Mouse (Mus musculus) cerebellum, adult (tissue): ENCODE data around the gene Adra1d.

Source experiments
- ATAC-seq: cut with Nextera tagmentation; 2 replicates; pipeline ENCODE4 v1.9.2; 2017; ENCODE audit warnings: mild to moderate bottlenecking, moderate library complexity, mixed read lengths; ENCODE audit not compliant: insufficient number of reproducible peaks, low FRiP score, low TSS enrichment

The Adra1d gene

GRCm38 (mm10) chr2:131498219-131498618 lies 63.9 kb downstream of the Adra1d start:
- ATAC-seq = no peak

- ATAC-seq = no peak
Observed at GRCm38 (mm10) chr2:131497224-131497856, 64.7 kb downstream of the Adra1d start.

DNA sequence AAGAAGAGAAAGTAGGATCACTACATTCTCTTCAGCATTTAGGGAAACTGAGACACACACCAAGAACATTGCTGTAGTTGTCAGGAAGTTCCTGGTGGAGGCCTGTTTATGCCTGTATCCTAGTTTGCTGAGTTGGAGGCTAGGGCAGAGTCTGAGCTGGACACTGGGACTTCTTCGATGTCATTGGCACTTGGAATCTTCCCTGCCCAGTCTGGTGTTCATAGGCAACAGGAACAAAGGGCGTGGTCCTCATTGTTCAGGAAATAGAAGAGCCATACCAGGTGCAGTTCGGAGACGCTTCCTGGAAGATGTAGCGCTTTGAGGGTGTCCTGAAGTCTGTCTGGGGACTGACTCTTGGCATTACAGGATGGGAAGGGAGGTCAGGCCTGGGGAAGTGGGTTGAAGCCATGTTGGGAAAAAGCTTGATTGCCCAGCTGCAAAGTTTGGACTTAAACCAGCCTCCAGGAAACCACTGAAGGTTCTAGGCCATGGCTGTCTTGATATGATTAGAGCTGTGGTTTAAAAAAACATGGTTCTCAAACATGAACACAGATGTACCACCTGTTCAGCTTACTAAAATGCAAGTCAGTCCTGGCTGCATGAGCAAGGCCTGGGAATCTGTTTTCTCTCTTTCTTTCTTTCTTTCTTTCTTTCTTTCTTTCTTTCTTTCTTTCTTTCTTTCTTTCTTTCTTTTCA lies 65.8 kb downstream of the Adra1d start:
- ATAC-seq = no peak
